Mouse (Mus musculus) adrenal gland, postnatal 0 days (tissue): ENCODE data around the gene Fads1. TPM values are rescaled to one million over a fixed set of nuclear protein-coding genes. Genes with fewer than 3 reads are reported as not detected.

Experiments used
- microRNA-seq: library from miRNA; unstranded; fragments of <30 nt; microRNA quantifications from one replicate; pipeline ENCODE4, GENCODE M21; 2016; ENCODE audit warnings: borderline replicate concordance; ENCODE audit not compliant: insufficient number of aligned reads
- polyA plus RNA-seq: library from polyadenylated mRNA; unstranded; fragments of >200 nt; fragmentation: Nextera tagmentation; extraction: Ambion mirVana; gene quantifications from 2 replicates; pipeline ENCODE4 v1.2.1, GENCODE M21; 2015

The Fads1 gene
- polyA plus RNA-seq = 81.3 and 126 TPM in 2 replicates

DNA sequence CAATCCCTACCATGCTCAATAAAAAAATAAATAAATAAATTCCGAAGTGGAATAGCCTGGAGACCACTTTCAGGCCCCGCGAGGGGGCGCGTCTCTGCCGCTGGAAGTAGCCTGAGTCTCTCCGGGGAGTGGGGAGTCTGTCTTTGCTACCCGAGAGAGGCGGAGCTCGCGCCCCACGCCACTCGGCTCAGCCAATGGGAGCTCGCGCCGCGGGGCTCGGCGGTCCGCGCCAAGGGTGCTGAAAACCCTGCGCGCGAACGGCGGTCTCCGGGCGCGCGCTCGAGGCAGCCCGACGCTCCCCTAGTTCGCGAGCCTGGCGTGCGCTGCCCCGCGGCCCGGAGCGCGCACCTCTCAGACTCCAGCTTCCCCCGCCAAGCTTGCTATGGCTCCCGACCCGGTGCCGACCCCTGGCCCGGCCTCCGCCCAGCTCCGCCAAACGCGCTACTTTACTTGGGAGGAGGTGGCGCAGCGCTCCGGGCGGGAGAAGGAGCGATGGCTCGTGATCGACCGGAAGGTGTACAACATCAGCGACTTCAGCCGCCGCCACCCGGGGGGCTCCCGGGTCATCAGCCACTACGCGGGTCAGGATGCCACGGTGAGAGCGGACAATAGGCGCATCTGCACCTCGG, at the start of gene Fads1:
Gene Fads1 (plus strand): TSS at position 219 of the 629 bp plus-strand sequence.

DNA sequence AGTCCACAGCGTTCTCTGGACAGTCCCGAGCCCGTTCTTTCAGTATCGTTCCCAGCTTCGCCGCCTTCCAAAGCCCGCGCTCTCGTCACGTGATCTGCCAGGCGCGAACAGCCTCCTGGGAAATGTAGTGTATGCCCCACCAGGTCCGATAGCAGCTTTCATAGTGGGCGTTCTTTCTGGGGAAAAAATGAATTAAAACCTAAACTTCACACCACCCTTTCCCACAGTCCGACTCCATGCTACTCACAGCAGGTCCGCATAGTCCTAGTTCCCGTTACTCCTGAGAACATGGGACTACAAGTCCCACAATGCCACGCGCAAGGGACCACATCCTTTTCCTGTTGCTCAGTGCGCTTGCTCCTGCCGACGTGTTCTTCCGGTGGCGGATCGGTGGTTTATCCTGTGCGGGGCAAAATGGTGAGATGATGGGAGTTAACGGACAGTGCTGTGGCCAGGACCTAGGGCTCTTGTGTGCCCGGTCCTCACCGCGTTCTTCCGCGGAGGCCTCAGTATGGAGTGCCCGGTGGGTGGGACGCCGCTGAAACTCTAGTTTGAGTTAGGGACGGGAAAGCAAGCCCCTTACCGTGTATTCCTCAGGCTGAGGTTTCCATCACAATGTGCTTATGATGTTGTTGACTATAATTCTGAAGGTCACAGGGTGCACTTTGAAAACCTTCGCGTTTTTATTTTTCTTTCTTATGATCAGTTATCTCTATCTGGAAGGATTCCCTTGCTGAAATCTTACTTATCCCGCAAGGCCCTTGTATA, 21.3 kb downstream of the Fads1 start, which contains the start of the genes Tmem258 and Fen1:
Gene Tmem258 (plus strand): TSS at position 167 of the 768 bp plus-strand sequence.
Gene Fen1 (minus strand): TSS at position 322 of the 768 bp plus-strand sequence.

GRCm38 (mm10) chr19:10240654-10241305, 58.1 kb downstream of the Fads1 start, which contains the start of gene Myrf:
TSS of gene Myrf (minus strand) at chr19:10240748.

Small RNA genes lying within 50 kb of the gene (microRNA-seq; reads per million reads assigned to microRNA genes)
- 2.8 reads per million for gene Mir6993

Other genes with a start within 250 kb of the Fads1 start
- 2,773 and 3,684 TPM in 2 replicates for gene Fth1, start 202.3 kb upstream of the Fads1 start, polyA plus RNA-seq
- gene Best1, start 181.3 kb upstream of the Fads1 start, polyA plus RNA-seq = 1.3 and 2.2 TPM in 2 replicates
- gene Rab3il1, start 181.2 kb upstream of the Fads1 start, polyA plus RNA-seq = 25.0 and 25.9 TPM in 2 replicates
- gene Fads3, start 141.3 kb upstream of the Fads1 start, polyA plus RNA-seq = 10.0 and 20.0 TPM in 2 replicates
- gene Fads2, start 81.1 kb upstream of the Fads1 start, polyA plus RNA-seq = 160 and 345 TPM in 2 replicates
- 538 and 559 TPM in 2 replicates for gene Tmem258, start 21.1 kb downstream of the Fads1 start, polyA plus RNA-seq
- gene Fen1, start 21.3 kb downstream of the Fads1 start, polyA plus RNA-seq = 33.0 and 47.4 TPM in 2 replicates
- gene Myrf, start 57.9 kb downstream of the Fads1 start, polyA plus RNA-seq = 3.1 and 4.0 TPM in 2 replicates
- gene Dagla, start 122.0 kb downstream of the Fads1 start, polyA plus RNA-seq = 1.7 and 2.6 TPM in 2 replicates
- gene Syt7, start 206.2 kb downstream of the Fads1 start, polyA plus RNA-seq = 5.5 and 7.3 TPM in 2 replicates